Mouse (Mus musculus) common myeloid progenitor, adult 5-6 weeks (primary cell): ENCODE data around the gene Hoxc12. TPM values are rescaled to one million over a fixed set of nuclear protein-coding genes. Genes with fewer than 3 reads are reported as not detected.

Experiments used
- ATAC-seq: replicated peaks from 2 replicates; pipeline ENCODE4 v1.8.0; 2016; ENCODE audit warnings: low read depth, mild to moderate bottlenecking, moderate TSS enrichment, inconsistent platforms; ENCODE audit not compliant: poor library complexity, severe bottlenecking
- total RNA-seq: library from RNA; stranded (forward); fragments of 200-1000, 187-1606 nt; gene quantifications from 2 replicates; pipeline ENCODE4 v1.2.3, GENCODE M21; 2017

Gene Hoxc12
- total RNA-seq, 1 experiment from 2014 or later: not detected

GRCm38 (mm10) chr15:102979936-102980335 is 43.4 kb downstream of the Hoxc12 start:
- ATAC-seq: no peak

DNA sequence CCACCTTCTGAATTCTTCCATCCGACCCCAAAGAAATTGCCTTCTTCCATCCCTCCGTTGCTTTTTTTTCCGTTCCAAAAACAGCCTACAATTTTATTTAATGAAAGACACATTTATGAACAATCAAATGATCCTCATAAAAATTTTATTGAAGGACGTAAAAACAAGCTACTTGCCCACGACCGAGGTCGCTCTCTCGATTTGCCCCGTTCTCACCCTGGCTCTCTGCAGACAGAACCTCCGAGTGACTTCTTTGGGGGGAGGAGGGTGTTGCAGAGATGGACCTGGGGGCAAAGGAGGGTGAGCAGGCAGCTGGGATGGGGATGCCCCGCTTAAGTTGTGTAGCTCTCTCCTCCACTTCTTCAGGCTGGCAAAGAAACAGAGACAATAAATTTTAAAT is 43.8 kb downstream of the Hoxc12 start:
- ATAC-seq: no peak

GRCm38 (mm10) chr15:102980912-102981311 is 44.4 kb downstream of the Hoxc12 start:
- ATAC-seq: no peak

DNA sequence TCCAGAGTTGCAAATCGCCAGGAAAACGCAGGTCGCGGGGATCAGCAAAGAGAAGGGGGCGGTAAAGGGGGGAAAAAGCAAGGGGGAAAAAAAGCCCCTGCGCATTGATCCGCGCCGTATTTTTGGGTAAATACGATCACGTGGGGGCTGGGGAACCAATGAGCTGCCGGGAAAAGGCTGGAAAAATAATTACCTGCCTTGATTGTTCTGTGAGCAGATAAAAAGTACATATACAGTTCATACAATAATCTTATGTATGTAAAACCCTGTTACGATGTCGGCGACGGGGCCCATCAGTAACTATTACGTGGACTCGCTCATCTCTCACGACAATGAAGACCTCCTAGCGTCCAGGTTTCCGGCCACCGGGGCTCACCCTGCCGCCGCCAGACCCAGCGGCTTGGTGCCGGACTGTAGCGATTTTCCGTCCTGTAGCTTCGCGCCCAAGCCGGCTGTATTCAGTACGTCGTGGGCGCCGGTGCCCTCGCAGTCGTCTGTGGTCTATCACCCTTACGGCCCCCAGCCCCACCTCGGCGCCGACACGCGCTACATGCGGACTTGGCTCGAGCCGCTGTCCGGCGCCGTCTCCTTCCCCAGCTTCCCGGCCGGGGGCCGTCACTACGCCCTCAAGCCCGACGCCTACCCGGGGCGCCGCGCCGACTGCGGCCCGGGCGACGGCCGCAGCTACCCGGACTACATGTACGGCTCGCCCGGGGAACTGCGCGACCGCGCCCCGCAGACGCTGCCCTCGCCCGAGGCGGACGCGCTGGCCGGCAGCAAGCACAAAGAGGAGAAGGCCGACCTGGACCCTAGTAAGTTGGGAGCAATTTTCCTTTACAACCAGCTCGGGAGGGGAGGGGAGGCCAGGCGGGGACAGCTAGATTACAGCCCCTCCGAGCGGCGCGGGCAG is 45.1 kb downstream of the Hoxc12 start:
- ATAC-seq: no peak

GRCm38 (mm10) chr15:102983716-102984115 is 47.2 kb downstream of the Hoxc12 start:
- ATAC-seq: no peak

GRCm38 (mm10) chr15:102984521-102984920 is 48.0 kb downstream of the Hoxc12 start:
- no peak for ATAC-seq

- no peak for ATAC-seq
These were observed 48.4 kb downstream of the Hoxc12 start for GRCm38 (mm10) chr15:102984925-102985324.

DNA sequence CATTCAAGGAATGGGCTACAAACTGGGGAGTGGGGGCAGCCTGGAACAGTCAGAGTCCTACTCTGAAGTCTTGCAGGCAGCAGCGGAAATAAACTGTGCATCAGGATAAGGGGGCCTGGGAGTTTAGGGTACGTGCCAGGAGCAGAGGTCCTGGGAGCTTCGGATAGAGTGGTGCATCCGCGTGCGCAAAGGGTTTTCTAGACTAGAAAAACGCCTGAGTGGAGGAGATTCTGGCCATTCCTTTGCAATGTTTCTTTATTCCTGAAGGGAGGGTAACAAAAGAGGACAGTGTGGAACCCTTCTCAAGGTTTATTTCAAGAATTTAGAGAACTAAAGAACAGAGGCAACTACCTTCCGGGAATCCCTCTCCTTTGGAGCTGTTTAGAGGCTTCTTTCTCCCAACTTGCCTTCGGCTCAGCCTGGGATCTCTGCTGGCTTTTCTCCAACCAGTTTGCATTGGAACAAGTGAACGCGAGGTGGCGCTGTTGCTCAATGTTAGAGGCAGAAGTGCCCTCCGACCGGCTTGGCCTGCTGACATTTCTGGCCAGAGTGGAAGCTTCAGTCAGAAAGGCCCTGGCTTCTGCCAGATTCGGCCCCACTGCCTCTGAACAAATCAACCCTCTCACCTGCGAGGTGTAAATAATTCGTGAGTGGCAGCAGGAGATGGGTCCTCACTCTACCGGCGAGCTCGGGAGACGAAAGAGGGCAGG is 50.7 kb downstream of the Hoxc12 start:
- ATAC-seq: peak; percentile 93

DNA sequence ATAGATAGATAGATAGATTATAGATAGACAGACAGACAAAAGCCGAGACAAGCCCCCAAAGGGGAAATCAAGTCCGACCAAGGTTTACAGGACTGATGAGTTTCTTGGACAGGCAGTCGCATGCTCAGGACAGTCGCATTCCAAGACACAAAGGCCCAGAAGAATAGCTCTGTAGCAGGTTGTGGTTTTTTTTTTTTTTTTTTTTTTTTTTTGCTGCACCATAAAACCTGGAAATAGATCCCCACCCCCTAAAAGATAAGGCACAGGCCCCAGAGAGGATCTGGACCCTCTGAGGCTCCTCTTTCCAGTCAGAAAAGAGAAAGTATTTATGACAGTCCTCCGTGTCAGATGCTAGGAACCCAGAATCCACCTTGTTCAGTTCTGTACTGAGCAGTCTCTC is 51.5 kb downstream of the Hoxc12 start:
- ATAC-seq: no peak

Other genes with a start within 250 kb of the Hoxc12 start
- gene Calcoco1, start 214.6 kb upstream of the Hoxc12 start, total RNA-seq: 21.2 and 23.2 TPM in 2 replicates
- gene Hoxc13, start 15.7 kb upstream of the Hoxc12 start, total RNA-seq: not detected in 2 replicates
- gene Hoxc11, start 17.7 kb downstream of the Hoxc12 start, total RNA-seq: not detected in 2 replicates
- gene Hoxc10, start 30.0 kb downstream of the Hoxc12 start, total RNA-seq: not detected in 2 replicates
- gene Hoxc5, start 30.7 kb downstream of the Hoxc12 start, total RNA-seq: not detected in 2 replicates
- not detected in 2 replicates for gene Hoxc9, start 39.7 kb downstream of the Hoxc12 start, total RNA-seq
- gene Hoxc8, start 53.9 kb downstream of the Hoxc12 start, total RNA-seq: not detected in 2 replicates
- not detected in 2 replicates for gene Hoxc6, start 61.5 kb downstream of the Hoxc12 start, total RNA-seq
- gene Hoxc4, start 82.2 kb downstream of the Hoxc12 start, total RNA-seq: not detected in 2 replicates
- 4.2 and 4.9 TPM in 2 replicates for gene Smug1, start 230.3 kb downstream of the Hoxc12 start, total RNA-seq